Mouse (Mus musculus): ENCODE results near the gene Gng10. TPM values are rescaled to one million over a fixed set of nuclear protein-coding genes. Genes with fewer than 3 reads are reported as not detected.
A peak's percentile ranks its signal among the peaks of the same experiment; 100 is the strongest.

Gng10 gene
- polyA plus RNA-seq, 1 experiment from 2014 or later, result 88.8 TPM

- Histone ChIP-seq H3K27ac (replicated peaks) (no peak overlapping the region), H3K4me3 (no peak overlapping the region), H3K4me1 (peaks cover 17% of the 10 kb centered on the region), H3K4me2 (replicated peaks) (no peak overlapping the region), H3K9me3 (no peaks in the 10 kb centered on the region), H3K36me3 (no peaks in the 10 kb centered on the region), H3K27me3 (peaks cover 10% of the 10 kb centered on the region), H3K9ac (replicated peaks) (no peak overlapping the region)
- WGBS, result 0% methylated on average over 2 of the region's 2 CpGs
- no peak for ATAC-seq (ENCODE audit: low FRiP score, low read depth)
Measured at GRCm38 (mm10) chr4:59000614-59001013, 34.3 kb upstream of the Gng10 start.

GRCm38 (mm10) chr4:59002948-59003805, 31.7 kb upstream of the Gng10 start, which contains the start of gene Gm20503:
Gene Gm20503, plus strand, starts transcription at chr4:59003210.
- under 1% methylated on average over 62 of the region's 89 CpGs for WGBS
- Histone ChIP-seq H3K27me3 (peaks cover 10% of the 10 kb centered on the region), H3K4me1 (peaks cover 17% of the 10 kb centered on the region), H3K9me3 (no peaks in the 10 kb centered on the region), H3K9ac (replicated peaks) (peak within 1 kb of the TSS; percentile 95), H3K4me3 (peak within 1 kb of the TSS; percentile 94), H3K36me3 (no peaks in the 10 kb centered on the region), H3K4me2 (replicated peaks) (peak within 1 kb of the TSS; percentile 91), H3K27ac (replicated peaks) (peak within 1 kb of the TSS; percentile 89)
- peak; percentile 99 for ATAC-seq (ENCODE audit: low FRiP score, low read depth)

GRCm38 (mm10) chr4:59003806-59004200, 31.1 kb upstream of the Gng10 start:
- Histone ChIP-seq H3K36me3 (no peaks in the 10 kb centered on the region), H3K9me3 (no peaks in the 10 kb centered on the region), H3K9ac (replicated peaks) (peak overlapping the region; percentile 95), H3K4me3 (peak overlapping the region; percentile 94), H3K4me2 (replicated peaks) (peak overlapping the region; percentile 91), H3K27ac (replicated peaks) (no peak overlapping the region), H3K4me1 (peaks cover 17% of the 10 kb centered on the region), H3K27me3 (peaks cover 10% of the 10 kb centered on the region)
- ATAC-seq (ENCODE audit: low FRiP score, low read depth), result no peak
- WGBS, result 38% methylated on average over 7 of the region's 7 CpGs

- Histone ChIP-seq H3K4me2 (replicated peaks) (no peak overlapping the region), H3K9ac (replicated peaks) (no peak overlapping the region), H3K9me3 (no peaks in the 10 kb centered on the region), H3K4me1 (peaks cover 17% of the 10 kb centered on the region), H3K27ac (replicated peaks) (no peak overlapping the region), H3K4me3 (no peak overlapping the region), H3K27me3 (peaks cover 10% of the 10 kb centered on the region), H3K36me3 (no peaks in the 10 kb centered on the region)
- ATAC-seq (ENCODE audit: low FRiP score, low read depth), result no peak
- WGBS, result 56% methylated on average over 8 of the region's 8 CpGs
Measured at GRCm38 (mm10) chr4:59006211-59006610, 28.7 kb upstream of the Gng10 start.

GRCm38 (mm10) chr4:59007016-59007415, 27.9 kb upstream of the Gng10 start:
- no peak overlapping the region for H3K4me3 ChIP-seq
- no peak for ATAC-seq (ENCODE audit: low FRiP score, low read depth)
- H3K4me1 ChIP-seq, result peaks cover 17% of the 10 kb centered on the region
- H3K27ac ChIP-seq (replicated peaks), result no peak overlapping the region
- H3K27me3 ChIP-seq, result peaks cover 10% of the 10 kb centered on the region
- no peaks in the 10 kb centered on the region for H3K9me3 ChIP-seq
- H3K36me3 ChIP-seq, result no peaks in the 10 kb centered on the region
- no peak overlapping the region for H3K4me2 ChIP-seq (replicated peaks)
- WGBS, result 54% methylated on average over 6 of the region's 6 CpGs
- H3K9ac ChIP-seq (replicated peaks), result no peak overlapping the region

GRCm38 (mm10) chr4:59007974-59008373, 26.9 kb upstream of the Gng10 start:
- peaks cover 10% of the 10 kb centered on the region for H3K27me3 ChIP-seq
- no peaks in the 10 kb centered on the region for H3K36me3 ChIP-seq
- no peak overlapping the region for H3K4me2 ChIP-seq (replicated peaks)
- no peaks in the 10 kb centered on the region for H3K9me3 ChIP-seq
- 82% methylated on average over 5 of the region's 5 CpGs for WGBS
- ATAC-seq (ENCODE audit: low FRiP score, low read depth), result no peak
- no peak overlapping the region for H3K27ac ChIP-seq (replicated peaks)
- no peak overlapping the region for H3K9ac ChIP-seq (replicated peaks)
- peaks cover 17% of the 10 kb centered on the region for H3K4me1 ChIP-seq
- H3K4me3 ChIP-seq, result no peak overlapping the region

GRCm38 (mm10) chr4:59009186-59009585, 25.7 kb upstream of the Gng10 start:
- no peak for ATAC-seq (ENCODE audit: low FRiP score, low read depth)
- Histone ChIP-seq H3K27ac (replicated peaks) (no peak overlapping the region), H3K4me2 (replicated peaks) (no peak overlapping the region), H3K4me3 (no peak overlapping the region), H3K4me1 (peaks cover 11% of the 10 kb centered on the region), H3K9me3 (no peaks in the 10 kb centered on the region), H3K9ac (replicated peaks) (no peak overlapping the region), H3K36me3 (no peaks in the 10 kb centered on the region), H3K27me3 (peaks cover 10% of the 10 kb centered on the region)
- WGBS, result 92% methylated on average over 7 of the region's 7 CpGs

GRCm38 (mm10) chr4:59009696-59010095, 25.2 kb upstream of the Gng10 start:
- Histone ChIP-seq H3K27ac (replicated peaks) (no peak overlapping the region), H3K27me3 (peaks cover 5% of the 10 kb centered on the region), H3K4me1 (0 out of 2 replicates have a peak, but pooled peaks cover 6% of the 10 kb centered on the region), H3K9me3 (no peaks in the 10 kb centered on the region), H3K4me2 (replicated peaks) (no peak overlapping the region), H3K36me3 (no peaks in the 10 kb centered on the region), H3K4me3 (no peak overlapping the region), H3K9ac (replicated peaks) (no peak overlapping the region)
- ATAC-seq (ENCODE audit: low FRiP score, low read depth), result no peak
- 69% methylated on average over 4 of the region's 4 CpGs for WGBS

- no peak for ATAC-seq (ENCODE audit: low FRiP score, low read depth)
- Histone ChIP-seq H3K36me3 (no peaks in the 10 kb centered on the region), H3K27me3 (no peaks in the 10 kb centered on the region), H3K4me1 (no peaks in the 10 kb centered on the region), H3K27ac (replicated peaks) (no peak overlapping the region), H3K4me3 (no peak overlapping the region), H3K9me3 (no peaks in the 10 kb centered on the region), H3K4me2 (replicated peaks) (no peak overlapping the region), H3K9ac (replicated peaks) (no peak overlapping the region)
- 82% methylated on average over 3 of the region's 3 CpGs for WGBS
Measured at GRCm38 (mm10) chr4:59011446-59011845, 23.4 kb upstream of the Gng10 start.

GRCm38 (mm10) chr4:59015181-59015580, 19.7 kb upstream of the Gng10 start:
- H3K4me3 ChIP-seq, result no peak overlapping the region
- H3K4me1 ChIP-seq, result no peaks in the 10 kb centered on the region
- 92% methylated on average over 3 of the region's 3 CpGs for WGBS
- no peak overlapping the region for H3K4me2 ChIP-seq (replicated peaks)
- ATAC-seq (ENCODE audit: low FRiP score, low read depth), result no peak
- no peak overlapping the region for H3K27ac ChIP-seq (replicated peaks)
- no peaks in the 10 kb centered on the region for H3K27me3 ChIP-seq
- H3K36me3 ChIP-seq, result peaks cover 15% of the 10 kb centered on the region; the same call in 1 of the 2 replicates
- no peak overlapping the region for H3K9ac ChIP-seq (replicated peaks)
- H3K9me3 ChIP-seq, result no peaks in the 10 kb centered on the region

GRCm38 (mm10) chr4:59016922-59017321, 18.0 kb upstream of the Gng10 start:
- H3K9me3 ChIP-seq, result no peaks in the 10 kb centered on the region
- H3K4me2 ChIP-seq (replicated peaks), result no peak overlapping the region
- H3K27ac ChIP-seq (replicated peaks), result no peak overlapping the region
- H3K4me1 ChIP-seq, result no peaks in the 10 kb centered on the region
- no peak overlapping the region for H3K9ac ChIP-seq (replicated peaks)
- no peaks in the 10 kb centered on the region for H3K27me3 ChIP-seq
- H3K36me3 ChIP-seq, result peaks cover 22% of the 10 kb centered on the region
- no peak overlapping the region for H3K4me3 ChIP-seq
- ATAC-seq (ENCODE audit: low FRiP score, low read depth), result no peak
- WGBS, result 90% methylated on average over 2 of the region's 2 CpGs

- H3K4me3 ChIP-seq, result peak overlapping the region; percentile 75
- H3K9me3 ChIP-seq, result no peaks in the 10 kb centered on the region
- 0 out of 2 replicates have a peak, but pooled peaks have one; percentile 29 for ATAC-seq (ENCODE audit: low FRiP score, low read depth)
- no peaks in the 10 kb centered on the region for H3K27me3 ChIP-seq
- WGBS, result 77% methylated on average over 10 of the region's 10 CpGs
- no peak overlapping the region for H3K9ac ChIP-seq (replicated peaks)
- H3K4me2 ChIP-seq (replicated peaks), result peak overlapping the region; percentile 70
- H3K4me1 ChIP-seq, result peaks cover 7% of the 10 kb centered on the region
- no peaks in the 10 kb centered on the region for H3K36me3 ChIP-seq
- no peak overlapping the region for H3K27ac ChIP-seq (replicated peaks)
Measured at GRCm38 (mm10) chr4:59034325-59034917, 467 bp upstream of the Gng10 start.
